Comparison of ENCODE assay signal across 8 mouse cellular contexts in the genomic region with DNA sequence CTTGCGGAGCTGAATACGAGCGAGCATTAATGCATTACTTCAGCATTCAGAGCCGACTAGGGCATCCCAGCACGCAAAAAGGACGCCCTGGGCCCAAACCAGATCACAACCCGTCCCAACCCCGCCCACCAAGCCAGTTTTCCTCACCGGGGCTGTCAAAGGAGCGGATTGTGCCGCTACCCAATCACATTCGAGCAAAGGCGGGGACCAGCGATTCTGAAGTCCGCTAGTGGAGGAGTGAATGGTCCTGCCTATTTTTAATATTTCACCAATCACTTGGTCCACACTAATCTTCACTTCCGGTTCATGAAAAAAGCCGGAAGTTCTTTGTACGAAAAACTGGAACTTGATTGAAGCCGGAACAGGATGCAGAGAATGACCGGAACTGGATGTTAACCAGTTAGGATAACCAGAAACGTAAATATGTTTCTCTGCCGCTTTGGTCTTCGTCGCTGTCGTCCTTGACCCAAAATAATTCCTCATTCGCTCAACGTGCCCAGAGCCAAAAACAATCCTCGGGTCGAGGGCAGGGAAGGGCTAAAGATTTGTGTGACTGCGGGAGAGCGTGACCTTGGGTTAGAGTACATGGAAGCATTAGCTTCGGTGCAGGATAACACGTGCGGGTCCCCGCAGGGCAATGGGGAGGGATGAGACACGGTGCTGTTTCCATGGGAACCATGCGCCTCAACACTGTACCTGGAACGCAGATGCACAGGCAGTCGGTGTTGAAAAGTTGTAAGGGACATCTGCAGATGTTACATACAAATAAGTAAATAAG. TPM values are rescaled to one million over a fixed set of nuclear protein-coding genes. Genes with fewer than 3 reads are reported as not detected.
DNase-seq lines count a peak whose midpoint lies in the region; ATAC-seq and TF ChIP-seq lines count a peak whose summit lies in the region.

A gene (plus strand): TSS at position 297 of the 778 bp plus-strand sequence.

- H3K9ac ChIP-seq in heart, embryonic 12.5 days = peak within 1 kb of the TSS; percentile 66
- H3K9ac ChIP-seq in kidney, postnatal 0 days (ENCODE audit: low read depth, low read length) = peak within 1 kb of the TSS; percentile 61; the same call in 1 of the 2 replicates
- H3K9ac ChIP-seq in liver, embryonic 11.5 days (ENCODE audit: low read depth, low read length) = peak within 1 kb of the TSS; percentile 57
- peak within 1 kb of the TSS; percentile 33; the same call in 1 of the 2 replicates for H3K9ac ChIP-seq in stomach, embryonic 14.5 days (replicated peaks; ENCODE audit: low read depth, low read length)

- TF ChIP-seq CTCF in kidney, postnatal 0 days (IDR thresholded peaks at IDR 0.05; ENCODE audit: low read depth) = no peak

- H3K27ac ChIP-seq in heart, embryonic 12.5 days (ENCODE audit: poor library complexity, severe bottlenecking) = peak within 1 kb of the TSS; percentile 96
- peak within 1 kb of the TSS; percentile 94 for H3K27ac ChIP-seq in kidney, postnatal 0 days
- H3K27ac ChIP-seq in liver, embryonic 11.5 days (ENCODE audit: low read depth, low read length) = peak within 1 kb of the TSS; percentile 90
- peak within 1 kb of the TSS; percentile 91 for H3K27ac ChIP-seq in stomach, embryonic 14.5 days (ENCODE audit: low read length)

- peak within 1 kb of the TSS; percentile 85 for H3K4me2 ChIP-seq in heart, embryonic 12.5 days
- peak within 1 kb of the TSS; percentile 67 for H3K4me2 ChIP-seq in kidney, postnatal 0 days (ENCODE audit: low read length)
- H3K4me2 ChIP-seq in liver, embryonic 11.5 days = peak within 1 kb of the TSS; percentile 79
- peak within 1 kb of the TSS; percentile 94 for H3K4me2 ChIP-seq in stomach, embryonic 14.5 days (replicated peaks; ENCODE audit: low read depth, low read length)

- ATAC-seq in erythroid progenitor cell, adult 5-6 weeks (replicated peaks; ENCODE audit: low FRiP score, poor library complexity, severe bottlenecking) = peak; percentile 93
- ATAC-seq in heart, embryonic 12.5 days (ENCODE audit: insufficient number of reproducible peaks, low FRiP score) = peak; percentile 89
- ATAC-seq in kidney, postnatal 0 days (replicated peaks; ENCODE audit: low FRiP score, low read depth) = peak; percentile 89
- peak; percentile 87 for ATAC-seq in liver, embryonic 11.5 days (replicated peaks; ENCODE audit: low FRiP score)
- ATAC-seq in stomach, embryonic 14.5 days (ENCODE audit: insufficient number of reproducible peaks, insufficient read depth, low FRiP score, low read depth) = peak; percentile 89

- peaks cover 8% of the 10 kb centered on the region for H3K36me3 ChIP-seq in heart, embryonic 12.5 days
- no peaks in the 10 kb centered on the region for H3K36me3 ChIP-seq in kidney, postnatal 0 days (ENCODE audit: insufficient read depth, low read length)
- H3K36me3 ChIP-seq in liver, embryonic 11.5 days (ENCODE audit: control insufficient read depth, insufficient read depth, low read length) = no peaks in the 10 kb centered on the region; the same call in 1 of the 2 replicates
- no peaks in the 10 kb centered on the region for H3K36me3 ChIP-seq in stomach, embryonic 14.5 days (ENCODE audit: control insufficient read depth, insufficient read depth, low read length)

- DNase-seq in CD4-positive helper T cell, adult 2 months (ENCODE audit: low read depth, low spot score) = peak; percentile 96
- peak; percentile 95 for DNase-seq in brain, embryonic 18.5 days (ENCODE audit: low read depth, low spot score)
- peak; percentile 100 for DNase-seq in kidney, postnatal 0 days (ENCODE audit: low spot score)
- peak; percentile 88 for DNase-seq in liver, embryonic 11.5 days (ENCODE audit: low spot score)
- DNase-seq in naive thymus-derived CD4-positive, alpha-beta T cell, adult 2 months (ENCODE audit: low read depth) = peak; percentile 91

- 0 out of 2 replicates have a peak, but pooled peaks cover 5% of the 10 kb centered on the region for H3K9me3 ChIP-seq in heart, embryonic 12.5 days (replicated peaks)
- H3K9me3 ChIP-seq in kidney, postnatal 0 days (replicated peaks; ENCODE audit: low read length) = no peaks in the 10 kb centered on the region; the same call in 1 of the 2 replicates
- H3K9me3 ChIP-seq in liver, embryonic 11.5 days (ENCODE audit: control insufficient read depth, low read length) = no peaks in the 10 kb centered on the region
- no peaks in the 10 kb centered on the region; the same call in 1 of the 2 replicates for H3K9me3 ChIP-seq in stomach, embryonic 14.5 days (ENCODE audit: control insufficient read depth, low read depth, low read length)

- peak within 1 kb of the TSS; percentile 57 for H3K4me3 ChIP-seq in heart, embryonic 12.5 days
- H3K4me3 ChIP-seq in kidney, postnatal 0 days (replicated peaks; ENCODE audit: low read depth, low read length) = peak within 1 kb of the TSS; percentile 39
- H3K4me3 ChIP-seq in liver, embryonic 11.5 days (ENCODE audit: low read depth, low read length) = peak within 1 kb of the TSS; percentile 55
- H3K4me3 ChIP-seq in stomach, embryonic 14.5 days (ENCODE audit: low read depth, low read length) = peak within 1 kb of the TSS; percentile 49

- peaks cover 26% of the 10 kb centered on the region for H3K4me1 ChIP-seq in heart, embryonic 12.5 days (replicated peaks)
- peaks cover 11% of the 10 kb centered on the region for H3K4me1 ChIP-seq in kidney, postnatal 0 days (replicated peaks; ENCODE audit: insufficient read depth, low read length)
- H3K4me1 ChIP-seq in liver, embryonic 11.5 days (replicated peaks; ENCODE audit: control insufficient read depth, insufficient read depth, low read length) = peaks cover 15% of the 10 kb centered on the region
- peaks cover 9% of the 10 kb centered on the region for H3K4me1 ChIP-seq in stomach, embryonic 14.5 days (ENCODE audit: control insufficient read depth, insufficient read depth, low read length)

- no peaks in the 10 kb centered on the region for H3K27me3 ChIP-seq in heart, embryonic 12.5 days (replicated peaks)
- H3K27me3 ChIP-seq in kidney, postnatal 0 days (ENCODE audit: insufficient read depth, low read length) = no peaks in the 10 kb centered on the region
- H3K27me3 ChIP-seq in liver, embryonic 11.5 days (replicated peaks; ENCODE audit: control insufficient read depth, insufficient read depth, low read length) = no peaks in the 10 kb centered on the region
- no peaks in the 10 kb centered on the region for H3K27me3 ChIP-seq in stomach, embryonic 14.5 days (ENCODE audit: control insufficient read depth, insufficient read depth, low read length)

- 2% methylated on average over 39 of the region's 39 CpGs for WGBS in heart, embryonic 12.5 days
- WGBS in kidney, postnatal 0 days = 2% methylated on average over 39 of the region's 39 CpGs
- 1% methylated on average over 39 of the region's 39 CpGs for WGBS in liver, embryonic 11.5 days
- under 1% methylated on average over 39 of the region's 39 CpGs for WGBS in stomach, embryonic 14.5 days

RNA-seq across cellular contexts. Expression of the gene that starts here (rescaled TPM):
- total RNA-seq in erythroid progenitor cell, adult 5-6 weeks (2015; ENCODE audit: low replicate concordance) = 2.2 TPM in 1 of 2 replicates, not detected in the other
- total RNA-seq in erythroid progenitor cell, adult 5-6 weeks (2017; ENCODE audit: low replicate concordance) = 1.7 and 2.4 TPM in 2 replicates
- polyA plus RNA-seq in heart, embryonic 12.5 days (2016; fragmentation: Nextera tagmentation; extraction: Ambion mirVana) = 0.50 and 0.72 TPM in 2 replicates
- polyA plus RNA-seq in kidney, postnatal 0 days (2015; fragmentation: Nextera tagmentation; extraction: Ambion mirVana) = 0.33 and 0.37 TPM in 2 replicates
- polyA plus RNA-seq in liver, embryonic 11.5 days (2014; fragmentation: Nextera tagmentation; extraction: Ambion mirVana) = 0.81 and 1.1 TPM in 2 replicates
- 0.57 and 0.69 TPM in 2 replicates for polyA plus RNA-seq in stomach, embryonic 14.5 days (2014; fragmentation: Nextera tagmentation; extraction: Ambion mirVana)

Comparison
In these comparisons a context has a peak if more than half of its experiments do, and no peak if none do; other contexts are left out.
1. Peak in every context shown above with its lines: DNase-seq, ATAC-seq, H3K4me3 ChIP-seq and H3K27ac ChIP-seq.
2. Peak in ATAC-seq, H3K4me3 ChIP-seq, H3K27ac ChIP-seq, H3K9ac ChIP-seq and H3K4me2 ChIP-seq in heart, embryonic 12.5 days; RNA of the gene not detected or under 1 TPM.
3. Peak in DNase-seq, ATAC-seq, H3K4me3 ChIP-seq, H3K27ac ChIP-seq, H3K9ac ChIP-seq and H3K4me2 ChIP-seq in kidney, postnatal 0 days; RNA of the gene not detected or under 1 TPM.
4. Peak in ATAC-seq, H3K4me3 ChIP-seq, H3K27ac ChIP-seq, H3K9ac ChIP-seq and H3K4me2 ChIP-seq in stomach, embryonic 14.5 days; RNA of the gene not detected or under 1 TPM.